Mouse (Mus musculus): ENCODE data around the gene Lpgat1. TPM values are rescaled to one million over a fixed set of nuclear protein-coding genes. Genes with fewer than 3 reads are reported as not detected.

Gene Lpgat1
- polyA plus RNA-seq, 1 experiment from 2014 or later, result 24.6 TPM

- Histone ChIP-seq H3K27ac (ENCODE audit: low read depth, low read length) (no peak overlapping the region), H3K9me3 (replicated peaks; ENCODE audit: control insufficient read depth, low read length) (no peaks in the 10 kb centered on the region), H3K36me3 (ENCODE audit: control insufficient read depth, insufficient read depth, low read length) (no peaks in the 10 kb centered on the region), H3K4me3 (ENCODE audit: low read depth, low read length) (no peak overlapping the region), H3K27me3 (replicated peaks; ENCODE audit: control insufficient read depth, insufficient read depth, low read length) (no peaks in the 10 kb centered on the region), H3K4me1 (ENCODE audit: control insufficient read depth, insufficient read depth, low read length) (no peaks in the 10 kb centered on the region), H3K9ac (ENCODE audit: low read length) (no peak overlapping the region), H3K4me2 (ENCODE audit: low read length) (no peak overlapping the region)
- no peak for ATAC-seq
- DNase-seq (ENCODE audit: low spot score), result no peak
- 88% methylated on average over 2 of the region's 2 CpGs for WGBS
Measured at GRCm38 (mm10) chr1:191709811-191710210, 7.8 kb upstream of the Lpgat1 start.

GRCm38 (mm10) chr1:191712224-191712838, 5.3 kb upstream of the Lpgat1 start:
- Histone ChIP-seq H3K4me3 (ENCODE audit: low read depth, low read length) (no peak overlapping the region), H3K4me1 (ENCODE audit: control insufficient read depth, insufficient read depth, low read length) (no peaks in the 10 kb centered on the region), H3K27ac (ENCODE audit: low read depth, low read length) (no peak overlapping the region), H3K36me3 (ENCODE audit: control insufficient read depth, insufficient read depth, low read length) (no peaks in the 10 kb centered on the region), H3K9ac (ENCODE audit: low read length) (no peak overlapping the region), H3K4me2 (ENCODE audit: low read length) (no peak overlapping the region), H3K9me3 (replicated peaks; ENCODE audit: control insufficient read depth, low read length) (no peaks in the 10 kb centered on the region), H3K27me3 (replicated peaks; ENCODE audit: control insufficient read depth, insufficient read depth, low read length) (no peaks in the 10 kb centered on the region)
- 81% methylated on average over 4 of the region's 4 CpGs for WGBS
- ATAC-seq (no peak), DNase-seq (ENCODE audit: low spot score) (no peak)

DNA sequence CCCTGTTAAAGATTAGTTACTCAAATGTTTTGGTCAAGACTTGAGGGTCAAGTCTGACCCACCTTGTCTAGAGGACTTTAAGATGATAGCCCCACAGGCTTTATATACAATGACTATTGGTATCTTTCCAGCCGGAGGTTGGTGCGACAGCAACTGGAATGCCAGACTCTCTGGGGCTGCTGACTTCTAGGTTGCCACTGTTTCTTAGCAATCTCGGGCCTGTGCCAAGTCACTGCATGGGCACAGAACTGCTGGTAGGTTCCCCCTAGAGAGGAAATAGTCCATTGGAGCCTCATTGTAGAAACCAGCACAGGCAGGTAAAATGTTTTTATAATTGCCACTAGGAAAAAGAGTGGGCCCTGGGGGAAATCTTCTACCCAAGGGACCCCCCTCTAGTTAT, 3.8 kb upstream of the Lpgat1 start:
- no peak overlapping the region for H3K27ac ChIP-seq (ENCODE audit: low read depth, low read length)
- ATAC-seq (no peak), DNase-seq (ENCODE audit: low spot score) (no peak)
- 80% methylated on average over 3 of the region's 3 CpGs for WGBS
- no peaks in the 10 kb centered on the region for H3K9me3 ChIP-seq (replicated peaks; ENCODE audit: control insufficient read depth, low read length)
- no peaks in the 10 kb centered on the region for H3K36me3 ChIP-seq (ENCODE audit: control insufficient read depth, insufficient read depth, low read length)
- no peak overlapping the region for H3K4me3 ChIP-seq (ENCODE audit: low read depth, low read length)
- no peak overlapping the region for H3K9ac ChIP-seq (ENCODE audit: low read length)
- H3K4me2 ChIP-seq (ENCODE audit: low read length), result no peak overlapping the region
- H3K4me1 ChIP-seq (ENCODE audit: control insufficient read depth, insufficient read depth, low read length), result no peaks in the 10 kb centered on the region
- no peaks in the 10 kb centered on the region for H3K27me3 ChIP-seq (replicated peaks; ENCODE audit: control insufficient read depth, insufficient read depth, low read length)

DNA sequence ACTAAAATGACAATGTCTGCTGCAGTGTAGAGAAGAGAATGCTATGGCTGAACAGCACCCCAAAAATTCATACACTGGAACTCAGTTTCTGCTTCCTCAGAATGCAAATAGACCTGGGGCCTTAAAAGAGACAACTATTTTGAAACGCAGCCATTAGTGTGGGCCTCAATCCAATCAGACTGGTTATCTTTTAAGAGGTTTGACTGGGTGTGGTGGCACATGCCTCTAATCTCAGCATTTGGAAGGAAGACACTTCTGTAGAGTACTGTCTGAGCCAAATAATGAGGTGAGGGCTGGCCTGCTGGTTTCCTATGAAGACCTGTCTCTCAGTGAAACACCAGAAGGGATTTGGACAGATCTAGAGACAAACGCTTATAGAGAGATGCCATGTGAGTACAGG, 2.5 kb upstream of the Lpgat1 start:
- Histone ChIP-seq H3K4me2 (ENCODE audit: low read length) (no peak overlapping the region), H3K36me3 (ENCODE audit: control insufficient read depth, insufficient read depth, low read length) (no peaks in the 10 kb centered on the region), H3K4me3 (ENCODE audit: low read depth, low read length) (no peak overlapping the region), H3K27ac (ENCODE audit: low read depth, low read length) (no peak overlapping the region), H3K4me1 (ENCODE audit: control insufficient read depth, insufficient read depth, low read length) (no peaks in the 10 kb centered on the region; the same call in 1 of the 2 replicates), H3K27me3 (replicated peaks; ENCODE audit: control insufficient read depth, insufficient read depth, low read length) (no peaks in the 10 kb centered on the region), H3K9me3 (replicated peaks; ENCODE audit: control insufficient read depth, low read length) (no peaks in the 10 kb centered on the region), H3K9ac (ENCODE audit: low read length) (no peak overlapping the region)
- 85% methylated on average over 2 of the region's 2 CpGs for WGBS
- DNase-seq (ENCODE audit: low spot score) (no peak), ATAC-seq (no peak)

DNA sequence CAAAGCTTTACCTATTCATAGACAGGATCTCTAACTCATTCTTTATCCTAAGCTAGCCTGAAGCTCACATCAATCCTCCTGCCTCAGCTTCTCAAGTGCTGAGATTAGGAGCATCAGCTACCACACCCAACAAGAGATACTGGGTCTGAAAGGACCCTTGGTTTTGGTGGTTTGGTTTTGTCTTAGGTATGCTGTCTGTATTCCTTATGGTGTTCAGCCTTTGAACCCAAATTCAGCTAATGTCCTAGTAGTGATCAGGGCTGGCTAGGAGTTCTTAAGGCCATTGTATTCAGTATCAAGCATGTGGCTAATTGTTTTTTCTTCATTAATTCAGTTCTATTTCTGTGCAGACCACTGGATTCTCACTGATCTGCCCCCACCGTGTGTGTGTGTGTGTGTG, 493 bp upstream of the Lpgat1 start:
- Histone ChIP-seq H3K9ac (ENCODE audit: low read length) (peak overlapping the region; percentile 97), H3K4me2 (ENCODE audit: low read length) (peak overlapping the region; percentile 73), H3K4me1 (ENCODE audit: control insufficient read depth, insufficient read depth, low read length) (peaks cover 14% of the 10 kb centered on the region), H3K27ac (ENCODE audit: low read depth, low read length) (peak overlapping the region; percentile 90), H3K27me3 (replicated peaks; ENCODE audit: control insufficient read depth, insufficient read depth, low read length) (no peaks in the 10 kb centered on the region), H3K9me3 (replicated peaks; ENCODE audit: control insufficient read depth, low read length) (no peaks in the 10 kb centered on the region), H3K36me3 (ENCODE audit: control insufficient read depth, insufficient read depth, low read length) (0 out of 2 replicates have a peak, but pooled peaks cover 3% of the 10 kb centered on the region), H3K4me3 (ENCODE audit: low read depth, low read length) (peak overlapping the region; percentile 94)
- ATAC-seq (0 out of 2 replicates have a peak, but pooled peaks have one; percentile 13), DNase-seq (ENCODE audit: low spot score) (no peak)
- WGBS, result 0% methylated on average over 1 of the region's 1 CpGs

DNA sequence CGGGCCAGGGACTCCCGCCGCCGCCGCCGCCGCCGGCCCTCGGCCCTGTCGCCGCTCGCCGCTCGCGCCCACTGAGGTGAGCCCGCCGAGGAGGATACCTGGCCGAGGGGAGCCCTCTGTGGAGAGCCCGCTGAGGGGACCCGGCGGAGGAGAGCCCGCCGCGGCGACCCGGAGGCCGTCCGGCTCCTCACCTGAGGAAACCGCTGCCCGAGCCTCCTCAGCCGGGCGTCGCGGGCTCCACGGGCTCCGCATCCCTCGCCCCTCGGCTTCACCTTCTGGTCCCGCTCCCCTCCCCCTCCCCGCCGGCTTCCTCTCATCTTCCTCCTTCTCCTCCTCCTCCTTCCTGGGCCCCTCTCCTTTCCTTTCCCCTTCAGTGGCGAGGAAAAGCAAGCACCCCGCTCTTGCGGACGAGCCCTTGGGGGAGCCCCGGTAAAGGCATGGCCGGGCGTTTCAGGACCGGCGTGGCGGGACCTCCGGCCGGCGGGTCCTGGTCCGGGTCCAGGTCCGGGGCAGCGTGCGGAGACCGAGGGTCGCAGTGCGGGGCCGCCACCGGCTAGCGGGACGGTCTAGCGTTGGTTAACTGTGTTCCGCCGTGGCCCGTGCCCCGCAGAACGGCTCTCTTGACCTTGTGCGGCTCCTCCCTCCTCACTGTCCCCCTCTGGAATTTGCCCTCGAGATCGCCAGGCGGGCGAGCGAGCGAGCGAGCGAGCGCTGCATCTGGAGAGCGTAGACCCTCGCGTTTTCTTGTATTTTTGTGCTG, 1.1 kb downstream of the Lpgat1 start:
- WGBS, result 0% methylated on average over 55 of the region's 84 CpGs
- peak overlapping the region; percentile 90 for H3K27ac ChIP-seq (ENCODE audit: low read depth, low read length)
- peak; percentile 42 for ATAC-seq
- peak overlapping the region; percentile 97 for H3K9ac ChIP-seq (ENCODE audit: low read length)
- peaks cover 14% of the 10 kb centered on the region for H3K4me1 ChIP-seq (ENCODE audit: control insufficient read depth, insufficient read depth, low read length)
- no peaks in the 10 kb centered on the region for H3K9me3 ChIP-seq (replicated peaks; ENCODE audit: control insufficient read depth, low read length)
- no peaks in the 10 kb centered on the region for H3K27me3 ChIP-seq (replicated peaks; ENCODE audit: control insufficient read depth, insufficient read depth, low read length)
- peak; percentile 53 for DNase-seq (ENCODE audit: low spot score)
- peaks cover 14% of the 10 kb centered on the region for H3K36me3 ChIP-seq (ENCODE audit: control insufficient read depth, insufficient read depth, low read length)
- peak overlapping the region; percentile 94 for H3K4me3 ChIP-seq (ENCODE audit: low read depth, low read length)
- H3K4me2 ChIP-seq (ENCODE audit: low read length), result peak overlapping the region; percentile 73

DNA sequence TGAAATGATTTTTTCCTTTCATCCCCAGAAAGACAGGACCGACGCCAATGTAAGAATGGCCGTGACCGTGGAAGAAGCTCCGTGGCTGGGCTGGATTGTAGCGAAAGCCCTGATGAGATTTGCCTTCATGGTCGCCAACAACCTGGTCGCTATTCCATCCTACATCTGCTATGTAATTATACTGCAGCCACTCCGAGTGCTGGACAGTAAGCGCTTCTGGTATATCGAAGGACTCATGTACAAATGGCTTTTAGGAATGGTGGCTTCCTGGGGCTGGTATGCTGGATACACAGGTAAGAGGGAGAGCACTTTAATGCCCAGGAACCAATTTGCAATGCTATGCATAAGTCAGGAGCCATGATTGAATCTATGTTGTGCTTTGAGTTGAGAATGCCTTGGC, 1.7 kb downstream of the Lpgat1 start:
- H3K36me3 ChIP-seq (ENCODE audit: control insufficient read depth, insufficient read depth, low read length), result peaks cover 20% of the 10 kb centered on the region
- 9% methylated on average over 11 of the region's 11 CpGs for whole genome bisulfite sequencing
- peak overlapping the region; percentile 73 for H3K4me2 ChIP-seq (ENCODE audit: low read length)
- peak overlapping the region; percentile 94 for H3K4me3 ChIP-seq (ENCODE audit: low read depth, low read length)
- H3K27ac ChIP-seq (ENCODE audit: low read depth, low read length), result peak overlapping the region; percentile 90
- DNase-seq (ENCODE audit: low spot score), result no peak
- H3K4me1 ChIP-seq (ENCODE audit: control insufficient read depth, insufficient read depth, low read length), result peaks cover 14% of the 10 kb centered on the region
- H3K9me3 ChIP-seq (replicated peaks; ENCODE audit: control insufficient read depth, low read length), result no peaks in the 10 kb centered on the region
- no peak for ATAC-seq
- peak overlapping the region; percentile 97 for H3K9ac ChIP-seq (ENCODE audit: low read length)
- H3K27me3 ChIP-seq (replicated peaks; ENCODE audit: control insufficient read depth, insufficient read depth, low read length), result no peaks in the 10 kb centered on the region

DNA sequence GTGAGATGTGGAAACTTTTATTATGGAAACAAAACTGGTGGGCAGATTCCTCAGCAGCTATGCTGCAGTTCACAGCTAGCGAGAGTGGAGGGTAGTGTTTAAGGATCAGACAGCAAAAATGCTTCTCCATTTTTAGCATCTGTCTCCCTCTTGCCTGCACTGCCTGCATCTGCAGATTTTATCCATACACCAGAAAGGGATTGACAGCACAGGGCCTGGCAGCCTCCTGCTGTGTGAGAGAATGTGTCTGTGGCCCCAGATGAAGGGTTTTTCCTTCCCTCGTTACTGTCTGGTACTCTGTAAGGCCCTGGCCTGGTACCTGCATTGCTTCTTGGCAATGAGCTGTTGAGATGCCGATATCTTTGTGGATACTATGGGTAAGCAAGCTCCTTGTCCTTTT, 2.8 kb downstream of the Lpgat1 start:
- 47% methylated on average over 3 of the region's 3 CpGs for WGBS

GRCm38 (mm10) chr1:191722706-191723105, 5.1 kb downstream of the Lpgat1 start:
- no peak for ATAC-seq
- Histone ChIP-seq H3K9ac (ENCODE audit: low read length) (no peak overlapping the region), H3K4me1 (ENCODE audit: control insufficient read depth, insufficient read depth, low read length) (peaks cover 14% of the 10 kb centered on the region), H3K9me3 (replicated peaks; ENCODE audit: control insufficient read depth, low read length) (no peaks in the 10 kb centered on the region), H3K4me3 (ENCODE audit: low read depth, low read length) (no peak overlapping the region), H3K36me3 (ENCODE audit: control insufficient read depth, insufficient read depth, low read length) (peaks cover 34% of the 10 kb centered on the region), H3K27me3 (replicated peaks; ENCODE audit: control insufficient read depth, insufficient read depth, low read length) (no peaks in the 10 kb centered on the region), H3K27ac (ENCODE audit: low read depth, low read length) (no peak overlapping the region), H3K4me2 (ENCODE audit: low read length) (no peak overlapping the region)
- 75% methylated on average over 4 of the region's 4 CpGs for WGBS
- DNase-seq (ENCODE audit: low spot score), result no peak

More for the DNA sequence above, 2.8 kb downstream of the Lpgat1 start:
- Histone ChIP-seq H3K27ac (ENCODE audit: low read depth, low read length) (peak overlapping the region; percentile 44; the same call in 1 of the 2 replicates), H3K4me2 (ENCODE audit: low read length) (peak overlapping the region; percentile 73), H3K36me3 (ENCODE audit: control insufficient read depth, insufficient read depth, low read length) (peaks cover 25% of the 10 kb centered on the region), H3K9ac (ENCODE audit: low read length) (peak overlapping the region; percentile 56), H3K27me3 (replicated peaks; ENCODE audit: control insufficient read depth, insufficient read depth, low read length) (no peaks in the 10 kb centered on the region), H3K4me3 (ENCODE audit: low read depth, low read length) (peak overlapping the region; percentile 17), H3K4me1 (ENCODE audit: control insufficient read depth, insufficient read depth, low read length) (peaks cover 14% of the 10 kb centered on the region), H3K9me3 (replicated peaks; ENCODE audit: control insufficient read depth, low read length) (no peaks in the 10 kb centered on the region)
- DNase-seq (ENCODE audit: low spot score), result peak; percentile 20
- no peak for ATAC-seq

Measured in forebrain, embryonic 14.5 days (tissue).